Mouse (Mus musculus) midbrain, embryonic 14.5 days (tissue): ENCODE data around the gene Grk6. TPM values are rescaled to one million over a fixed set of nuclear protein-coding genes. Genes with fewer than 3 reads are reported as not detected.

Experiments
- ATAC-seq: fragments of 200-750 bp; cut with Nextera tagmentation; 2 replicates; pipeline ENCODE4 v1.8.0; 2017; ENCODE audit warnings: moderate number of reproducible peaks, moderate library complexity; ENCODE audit not compliant: low FRiP score, low TSS enrichment
- DNase-seq: peaks from one replicate; pipeline ENCODE4 v3.0.0-alpha.2; 2015
- H3K27ac ChIP-seq: fragments of 300-500 bp; sonication (generic); replicated peaks from 2 replicates; pipeline ENCODE4 v1.5.1; 2014; ENCODE audit warnings: mild to moderate bottlenecking, low read depth, low read length, moderate library complexity
- H3K27me3 ChIP-seq: fragments of 300-500 bp; sonication (generic); 2 replicates; pipeline ENCODE4 v1.6.1; 2014; ENCODE audit warnings: low read length, control low read depth, mixed read lengths; ENCODE audit not compliant: control insufficient read depth, insufficient read depth
- H3K36me3 ChIP-seq: fragments of 300-500 bp; sonication (generic); 2 replicates; pipeline ENCODE4 v1.6.1; 2014; ENCODE audit warnings: low read length, control low read depth; ENCODE audit not compliant: control insufficient read depth, insufficient read depth
- H3K4me1 ChIP-seq: fragments of 300-500 bp; sonication (generic); 2 replicates; pipeline ENCODE4 v1.6.1; 2014; ENCODE audit warnings: mild to moderate bottlenecking, antibody characterized with exemption, low read length, control low read depth; ENCODE audit not compliant: control insufficient read depth, insufficient read depth
- H3K4me2 ChIP-seq: fragments of 300-500 bp; sonication (generic); 2 replicates; pipeline ENCODE4 v1.6.1; 2014; ENCODE audit warnings: mild to moderate bottlenecking, low read length, moderate library complexity
- H3K4me3 ChIP-seq: fragments of 300-500 bp; sonication (generic); replicated peaks from 2 replicates; pipeline ENCODE4 v1.5.1; 2014; ENCODE audit warnings: low read depth, low read length
- H3K9ac ChIP-seq: fragments of 300-500 bp; sonication (generic); replicated peaks from 2 replicates; pipeline ENCODE4 v1.6.1; 2014; ENCODE audit warnings: mild to moderate bottlenecking, low read length, moderate library complexity
- H3K9me3 ChIP-seq: fragments of 300-500 bp; sonication (generic); 2 replicates; pipeline ENCODE4 v1.6.1; 2016; ENCODE audit warnings: low read length, control low read depth, mixed read lengths; ENCODE audit not compliant: control insufficient read depth
- WGBS: fragments of 180-500 bp; shearing (Covaris S2); extraction: QIAGEN DNeasy Blood & Tissue Kit; methylation state at CpG from one replicate; pipeline ENCODE4 v1.1.7; 2014; 5-methylcytosine and 5-hydroxymethylcytosine counted together
- polyA plus RNA-seq: library from polyadenylated mRNA; unstranded; fragments of >200 nt; fragmentation: Nextera tagmentation; extraction: Ambion mirVana; gene quantifications from 2 replicates; pipeline ENCODE4 v1.2.1, GENCODE M21; 2014

The Grk6 gene
- polyA plus RNA-seq, 1 experiment from 2014 or later: 44.0 TPM

GRCm38 (mm10) chr13:55496661-55497060, 51.8 kb downstream of the Grk6 start:
- no peaks in the 10 kb centered on the region for H3K27me3 ChIP-seq
- ATAC-seq: no peak
- peaks cover 22% of the 10 kb centered on the region for H3K36me3 ChIP-seq
- H3K4me3 ChIP-seq: no peak overlapping the region
- 90% methylated on average over 6 of the region's 6 CpGs for WGBS
- H3K27ac ChIP-seq: 0 out of 2 replicates have a peak overlapping the region, but pooled peaks have one; percentile 64
- H3K4me1 ChIP-seq: peaks cover 28% of the 10 kb centered on the region
- no peak overlapping the region for H3K4me2 ChIP-seq
- H3K9ac ChIP-seq: no peak overlapping the region
- no peak for DNase-seq
- H3K9me3 ChIP-seq: no peaks in the 10 kb centered on the region

GRCm38 (mm10) chr13:55498906-55499305, 54.0 kb downstream of the Grk6 start:
- 52% methylated on average over 11 of the region's 11 CpGs for WGBS
- no peak for DNase-seq
- Histone ChIP-seq H3K9ac (no peak overlapping the region), H3K4me1 (peaks cover 28% of the 10 kb centered on the region), H3K36me3 (peaks cover 40% of the 10 kb centered on the region), H3K4me3 (no peak overlapping the region), H3K4me2 (no peak overlapping the region), H3K9me3 (no peaks in the 10 kb centered on the region), H3K27me3 (no peaks in the 10 kb centered on the region), H3K27ac (no peak overlapping the region)
- no peak for ATAC-seq

GRCm38 (mm10) chr13:55500575-55500974, 55.7 kb downstream of the Grk6 start:
- H3K4me1 ChIP-seq: peaks cover 12% of the 10 kb centered on the region
- no peaks in the 10 kb centered on the region for H3K27me3 ChIP-seq
- DNase-seq: no peak
- H3K27ac ChIP-seq: no peak overlapping the region
- peaks cover 57% of the 10 kb centered on the region for H3K36me3 ChIP-seq
- WGBS: 86% methylated on average over 10 of the region's 10 CpGs
- no peak overlapping the region for H3K4me3 ChIP-seq
- no peak overlapping the region for H3K9ac ChIP-seq
- ATAC-seq: no peak
- H3K9me3 ChIP-seq: no peaks in the 10 kb centered on the region
- no peak overlapping the region for H3K4me2 ChIP-seq

- H3K27ac ChIP-seq: no peak overlapping the region
- H3K4me2 ChIP-seq: no peak overlapping the region
- H3K4me3 ChIP-seq: no peak overlapping the region
- DNase-seq (no peak), ATAC-seq (no peak)
- H3K9ac ChIP-seq: no peak overlapping the region
- H3K4me1 ChIP-seq: no peaks in the 10 kb centered on the region
- peaks cover 75% of the 10 kb centered on the region for H3K36me3 ChIP-seq
- no peaks in the 10 kb centered on the region for H3K27me3 ChIP-seq
- no peaks in the 10 kb centered on the region for H3K9me3 ChIP-seq
- WGBS: 86% methylated on average over 8 of the region's 8 CpGs
Observed at GRCm38 (mm10) chr13:55502405-55502804, 57.5 kb downstream of the Grk6 start.

- Histone ChIP-seq H3K9me3 (no peaks in the 10 kb centered on the region), H3K36me3 (peaks cover 79% of the 10 kb centered on the region), H3K4me2 (no peak overlapping the region), H3K27me3 (no peaks in the 10 kb centered on the region), H3K27ac (no peak overlapping the region), H3K4me1 (no peaks in the 10 kb centered on the region), H3K9ac (no peak overlapping the region), H3K4me3 (no peak overlapping the region)
- ATAC-seq: no peak
- 88% methylated on average over 5 of the region's 5 CpGs for WGBS
- no peak for DNase-seq
Observed at GRCm38 (mm10) chr13:55504390-55504789, 59.5 kb downstream of the Grk6 start.

- Histone ChIP-seq H3K27me3 (no peaks in the 10 kb centered on the region), H3K4me2 (no peak overlapping the region), H3K36me3 (peaks cover 75% of the 10 kb centered on the region), H3K9ac (no peak overlapping the region), H3K27ac (no peak overlapping the region), H3K9me3 (no peaks in the 10 kb centered on the region), H3K4me3 (no peak overlapping the region), H3K4me1 (peaks cover 6% of the 10 kb centered on the region)
- ATAC-seq: no peak
- no peak for DNase-seq
- 96% methylated on average over 9 of the region's 9 CpGs for WGBS
Observed at GRCm38 (mm10) chr13:55505810-55506209, 60.9 kb downstream of the Grk6 start.

- no peak overlapping the region for H3K4me3 ChIP-seq
- WGBS: 91% methylated on average over 10 of the region's 10 CpGs
- H3K4me1 ChIP-seq: peaks cover 15% of the 10 kb centered on the region
- no peak overlapping the region for H3K4me2 ChIP-seq
- H3K27ac ChIP-seq: no peak overlapping the region
- no peaks in the 10 kb centered on the region for H3K27me3 ChIP-seq
- no peaks in the 10 kb centered on the region for H3K9me3 ChIP-seq
- H3K36me3 ChIP-seq: peaks cover 75% of the 10 kb centered on the region
- no peak for ATAC-seq
- H3K9ac ChIP-seq: 0 out of 2 replicates have a peak overlapping the region, but pooled peaks have one; percentile 9
- DNase-seq: no peak
Observed at GRCm38 (mm10) chr13:55506697-55507096, 61.8 kb downstream of the Grk6 start.

GRCm38 (mm10) chr13:55507877-55508276, 63.0 kb downstream of the Grk6 start:
- Histone ChIP-seq H3K27ac (no peak overlapping the region), H3K4me2 (no peak overlapping the region), H3K4me1 (peaks cover 23% of the 10 kb centered on the region), H3K9ac (no peak overlapping the region), H3K9me3 (no peaks in the 10 kb centered on the region), H3K27me3 (no peaks in the 10 kb centered on the region), H3K4me3 (no peak overlapping the region), H3K36me3 (peaks cover 67% of the 10 kb centered on the region)
- 57% methylated on average over 11 of the region's 11 CpGs for WGBS
- DNase-seq (no peak), ATAC-seq (no peak)

- ATAC-seq (no peak), DNase-seq (no peak)
- no peaks in the 10 kb centered on the region for H3K27me3 ChIP-seq
- no peak overlapping the region for H3K9ac ChIP-seq
- H3K4me3 ChIP-seq: no peak overlapping the region
- no peak overlapping the region for H3K27ac ChIP-seq
- WGBS: 89% methylated on average over 10 of the region's 10 CpGs
- peaks cover 60% of the 10 kb centered on the region for H3K36me3 ChIP-seq
- peaks cover 23% of the 10 kb centered on the region for H3K4me1 ChIP-seq
- no peaks in the 10 kb centered on the region for H3K9me3 ChIP-seq
- no peak overlapping the region for H3K4me2 ChIP-seq
Observed at GRCm38 (mm10) chr13:55508531-55508930, 63.7 kb downstream of the Grk6 start.
